Mouse (Mus musculus) heart, postnatal 0 days (tissue): Measurements from ENCODE around the gene Vangl2. TPM values are rescaled to one million over a fixed set of nuclear protein-coding genes. Genes with fewer than 3 reads are reported as not detected.
A peak's percentile ranks its signal among the peaks of the same experiment; 100 is the strongest.

ENCODE experiments used
- ATAC-seq: fragments of 200-750 bp; cut with Nextera tagmentation; 2 replicates; pipeline ENCODE4 v1.8.0; 2017; ENCODE audit warnings: low read depth, moderate number of reproducible peaks, moderate library complexity; ENCODE audit not compliant: insufficient read depth
- DNase-seq: peaks from one replicate; pipeline ENCODE4 v3.0.0-alpha.2; 2016; ENCODE audit warnings: low spot score
- H3K27ac ChIP-seq: fragments of 300-500 bp; sonication (generic); 2 replicates; pipeline ENCODE4 v1.5.1; 2014; ENCODE audit warnings: low read depth, mild to moderate bottlenecking
- H3K27me3 ChIP-seq: fragments of 300-500 bp; sonication (generic); 2 replicates; pipeline ENCODE4 v1.6.1; 2014; ENCODE audit warnings: low read length, mixed read lengths; ENCODE audit not compliant: control insufficient read depth, insufficient read depth
- H3K36me3 ChIP-seq: fragments of 300-500 bp; sonication (generic); replicated peaks from 2 replicates; pipeline ENCODE4 v1.6.1; 2014; ENCODE audit warnings: low read length, mixed read lengths; ENCODE audit not compliant: control insufficient read depth, insufficient read depth
- H3K4me1 ChIP-seq: fragments of 300-500 bp; sonication (generic); 2 replicates; pipeline ENCODE4 v1.6.1; 2014; ENCODE audit warnings: antibody characterized with exemption; ENCODE audit not compliant: control insufficient read depth, insufficient read depth
- H3K4me2 ChIP-seq: fragments of 300-500 bp; sonication (generic); 2 replicates; pipeline ENCODE4 v1.6.1; 2014; ENCODE audit warnings: low read depth, mild to moderate bottlenecking, low read length, moderate library complexity
- H3K4me3 ChIP-seq: fragments of 300-500 bp; sonication (generic); 2 replicates; pipeline ENCODE4 v1.5.1; 2014; ENCODE audit warnings: low read depth, low read length
- H3K9ac ChIP-seq: fragments of 300-500 bp; sonication (generic); replicated peaks from 2 replicates; pipeline ENCODE4 v1.6.1; 2014; ENCODE audit warnings: low read depth, low read length, mixed read lengths
- H3K9me3 ChIP-seq: fragments of 300-500 bp; sonication (generic); replicated peaks from 2 replicates; pipeline ENCODE4 v1.6.1; 2016; ENCODE audit warnings: low read length; ENCODE audit not compliant: control insufficient read depth
- CTCF ChIP-seq: IDR thresholded peaks from 2 replicates; pipeline ENCODE4 v1.5.1; 2016; ENCODE audit warnings: antibody characterized with exemption, control low read depth, low read depth
- EP300 ChIP-seq: IDR thresholded peaks from 2 replicates; pipeline ENCODE4 v1.6.1; 2016; ENCODE audit warnings: antibody characterized with exemption, low read depth
- WGBS: fragments of 180-500 bp; shearing (Covaris S2); extraction: QIAGEN DNeasy Blood & Tissue Kit; methylation state at CpG from one replicate; pipeline ENCODE4 v1.1.7; 2014; 5-methylcytosine and 5-hydroxymethylcytosine counted together
- polyA plus RNA-seq: library from polyadenylated mRNA; unstranded; fragments of >200 nt; fragmentation: Nextera tagmentation; extraction: Ambion mirVana; gene quantifications from 2 replicates; pipeline ENCODE4 v1.2.1, GENCODE M21; 2015
- total RNA-seq: library from RNA; depleted of rRNA; stranded (reverse); fragments of >200 nt; gene quantifications from 2 replicates; pipeline ENCODE4 v1.2.3, GENCODE M21; 2014; ENCODE audit warnings: low replicate concordance

The Vangl2 gene
- total and polyA plus RNA-seq, 2 experiments from 2014 or later: 5.2 to 11.2 TPM

DNA sequence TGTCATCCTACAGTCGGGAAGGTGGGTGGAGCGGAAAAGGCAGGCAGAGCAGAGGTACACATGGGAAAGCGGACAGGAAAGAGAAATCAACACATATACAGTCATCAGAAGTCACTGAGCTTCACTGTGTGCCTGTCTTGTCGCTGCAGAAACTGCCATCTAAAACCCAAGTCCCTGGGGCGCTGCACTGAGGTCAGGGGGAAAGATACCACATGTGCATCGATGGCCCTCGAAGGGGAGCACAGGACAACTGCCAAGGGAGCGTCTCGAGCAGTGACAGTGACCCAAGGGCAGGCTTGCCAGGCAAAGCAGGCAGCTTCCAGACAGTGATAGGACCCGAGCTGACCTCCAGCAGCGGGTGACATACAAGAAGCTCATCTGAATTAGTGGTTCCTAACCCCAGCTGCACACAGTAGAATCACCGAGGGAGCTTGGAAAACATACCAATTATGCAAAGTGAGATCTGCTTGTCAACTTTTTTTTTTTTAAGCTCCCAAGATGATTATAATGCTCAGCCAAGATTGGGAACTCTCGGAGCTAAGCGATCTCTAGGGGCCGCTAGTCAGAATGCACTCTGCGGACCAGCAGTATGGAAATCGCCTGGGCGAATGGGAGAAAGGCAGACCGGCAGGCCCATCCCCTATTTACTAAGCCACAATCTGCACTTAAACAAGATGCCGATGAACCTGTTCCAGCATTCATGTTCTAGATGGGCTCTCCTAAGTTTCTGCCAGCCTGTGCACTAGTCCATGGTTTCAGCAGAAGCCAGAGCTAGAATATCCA lies 18.0 kb downstream of the Vangl2 start:
- 92% methylated on average over 20 of the region's 20 CpGs for WGBS
- TF ChIP-seq EP300: no peak
- TF ChIP-seq CTCF: no peak
- Histone ChIP-seq H3K9ac (no peak overlapping the region), H3K27me3 (no peaks in the 10 kb centered on the region), H3K9me3 (no peaks in the 10 kb centered on the region), H3K4me1 (no peaks in the 10 kb centered on the region), H3K4me2 (no peak overlapping the region), H3K27ac (no peak overlapping the region), H3K4me3 (no peak overlapping the region), H3K36me3 (peaks cover 42% of the 10 kb centered on the region)
- ATAC-seq (no peak), DNase-seq (no peak)

DNA sequence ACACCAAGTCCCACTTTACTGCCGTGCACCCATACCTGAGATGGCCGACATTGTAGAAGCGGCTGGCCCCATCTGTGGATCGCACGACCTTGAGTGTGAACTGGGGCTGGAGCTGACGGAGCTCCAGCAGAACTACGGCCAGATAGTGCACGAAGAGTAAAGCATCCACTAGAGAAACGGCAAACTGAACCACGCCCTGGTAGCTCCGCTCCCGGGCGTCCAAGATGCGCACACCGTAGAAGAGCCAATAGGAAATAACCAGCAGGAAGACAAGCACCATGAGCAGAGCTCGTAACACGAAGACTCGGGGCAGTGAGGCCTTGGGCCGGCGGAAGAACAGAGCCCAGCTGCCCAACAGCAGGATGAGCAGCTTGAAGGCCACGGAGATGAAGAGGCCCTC lies 18.8 kb downstream of the Vangl2 start:
- Histone ChIP-seq H3K36me3 (peaks cover 50% of the 10 kb centered on the region), H3K9ac (no peak overlapping the region), H3K4me1 (no peaks in the 10 kb centered on the region), H3K4me3 (no peak overlapping the region), H3K9me3 (no peaks in the 10 kb centered on the region), H3K4me2 (no peak overlapping the region), H3K27me3 (no peaks in the 10 kb centered on the region), H3K27ac (no peak overlapping the region)
- ATAC-seq: no peak
- TF ChIP-seq EP300 (no peak), CTCF (no peak)
- DNase-seq: no peak
- 93% methylated on average over 21 of the region's 21 CpGs for WGBS

DNA sequence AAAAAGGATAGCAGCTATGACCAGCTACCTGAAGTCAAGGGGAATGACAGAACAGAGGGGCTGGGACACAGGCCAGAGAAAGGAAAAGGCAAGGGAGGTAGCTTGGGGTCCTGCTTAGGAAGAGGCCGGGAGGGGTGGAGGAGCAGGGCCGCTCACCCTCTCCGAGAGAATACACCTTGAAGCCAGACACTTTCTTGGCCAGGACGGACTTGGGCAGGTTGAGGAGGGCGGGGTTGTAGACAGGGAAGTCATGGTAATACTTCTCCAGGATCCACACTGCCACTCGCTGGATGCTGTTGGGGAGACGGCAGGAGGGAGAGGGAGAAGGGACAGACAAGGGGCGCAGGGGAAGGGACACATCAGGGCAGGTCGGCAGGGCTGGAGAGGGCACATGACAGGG lies 19.9 kb downstream of the Vangl2 start:
- peaks cover 57% of the 10 kb centered on the region for H3K36me3 ChIP-seq
- no peak for DNase-seq
- no peaks in the 10 kb centered on the region for H3K27me3 ChIP-seq
- H3K9ac ChIP-seq: no peak overlapping the region
- no peaks in the 10 kb centered on the region for H3K4me1 ChIP-seq
- TF ChIP-seq EP300: no peak
- no peak for TF ChIP-seq CTCF
- 84% methylated on average over 9 of the region's 9 CpGs for WGBS
- H3K4me2 ChIP-seq: no peak overlapping the region
- H3K4me3 ChIP-seq: no peak overlapping the region
- ATAC-seq: no peak
- no peaks in the 10 kb centered on the region for H3K9me3 ChIP-seq
- no peak overlapping the region for H3K27ac ChIP-seq

DNA sequence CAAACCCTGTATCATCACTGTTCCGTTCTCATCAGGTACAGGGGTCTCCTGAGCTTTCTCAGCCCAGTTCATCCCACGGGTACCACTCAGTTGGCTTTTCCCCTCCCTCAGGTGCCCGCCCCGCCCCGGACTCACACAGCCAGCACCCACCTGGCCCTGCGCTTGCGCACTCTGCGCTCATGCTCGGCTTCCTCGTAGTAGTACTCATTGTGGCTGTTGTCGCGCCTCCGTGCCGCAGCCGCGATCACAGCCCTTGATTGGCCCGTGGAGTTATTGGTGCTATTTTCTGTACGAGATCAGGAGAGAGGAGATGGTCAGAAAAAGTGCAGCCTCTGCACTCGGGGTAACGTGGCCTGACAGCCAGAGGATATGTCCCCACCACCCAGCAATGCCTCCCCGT lies 20.5 kb downstream of the Vangl2 start:
- no peaks in the 10 kb centered on the region for H3K4me1 ChIP-seq
- no peaks in the 10 kb centered on the region for H3K9me3 ChIP-seq
- no peak overlapping the region for H3K27ac ChIP-seq
- H3K9ac ChIP-seq: no peak overlapping the region
- H3K27me3 ChIP-seq: no peaks in the 10 kb centered on the region
- DNase-seq (no peak), ATAC-seq (no peak)
- H3K4me2 ChIP-seq: no peak overlapping the region
- whole genome bisulfite sequencing: 93% methylated on average over 21 of the region's 21 CpGs
- peaks cover 57% of the 10 kb centered on the region for H3K36me3 ChIP-seq
- H3K4me3 ChIP-seq: no peak overlapping the region
- TF ChIP-seq EP300 (no peak), CTCF (no peak)

DNA sequence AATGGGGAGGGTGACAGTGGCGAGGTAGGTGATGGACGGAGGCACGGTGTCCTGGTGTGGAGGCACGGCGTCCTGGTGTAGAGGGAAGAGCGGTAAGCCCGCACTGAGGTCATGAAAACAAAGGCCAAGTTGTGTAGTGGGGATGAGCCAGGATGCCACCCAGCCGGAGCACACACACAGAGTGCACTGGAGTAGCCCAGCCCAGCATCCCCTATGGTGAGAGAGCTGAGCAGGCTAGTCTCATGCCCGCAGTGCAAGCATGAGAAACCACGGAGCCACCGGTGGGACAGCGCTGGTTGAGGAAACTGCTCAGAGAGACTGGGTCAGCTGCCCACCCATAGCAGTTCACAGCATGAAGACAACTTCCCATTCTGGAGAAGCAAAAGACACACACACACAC lies 26.6 kb downstream of the Vangl2 start:
- Histone ChIP-seq H3K27me3 (no peaks in the 10 kb centered on the region), H3K4me2 (no peak overlapping the region), H3K36me3 (peaks cover 27% of the 10 kb centered on the region), H3K4me1 (no peaks in the 10 kb centered on the region), H3K27ac (no peak overlapping the region), H3K9me3 (no peaks in the 10 kb centered on the region), H3K9ac (no peak overlapping the region), H3K4me3 (no peak overlapping the region)
- DNase-seq (no peak), ATAC-seq (no peak)
- WGBS: 64% methylated on average over 12 of the region's 12 CpGs
- TF ChIP-seq EP300: no peak
- TF ChIP-seq CTCF: no peak

DNA sequence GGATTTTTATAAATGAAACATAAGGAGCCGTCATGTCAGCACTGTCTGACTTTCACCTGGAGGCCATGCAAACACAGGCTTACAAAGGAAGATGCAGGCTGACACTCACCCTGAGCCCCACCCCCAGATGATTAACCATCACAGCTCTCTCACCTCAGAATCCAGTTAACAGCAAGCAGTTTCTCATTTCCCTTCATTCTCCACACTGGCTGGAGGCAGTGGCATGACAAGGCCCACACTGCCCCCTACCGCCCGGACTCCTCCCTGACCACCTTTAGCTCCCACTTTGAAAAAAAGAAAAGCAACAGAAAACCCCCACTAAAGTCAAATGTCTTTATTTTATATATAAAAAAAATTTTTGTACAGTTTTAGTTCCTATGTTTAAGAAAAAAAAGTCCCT lies 27.6 kb downstream of the Vangl2 start:
- H3K4me3 ChIP-seq: no peak overlapping the region
- H3K36me3 ChIP-seq: peaks cover 19% of the 10 kb centered on the region
- H3K4me2 ChIP-seq: no peak overlapping the region
- 42% methylated on average over 3 of the region's 3 CpGs for WGBS
- no peaks in the 10 kb centered on the region for H3K4me1 ChIP-seq
- TF ChIP-seq EP300 (no peak), CTCF (peak; percentile 62)
- no peaks in the 10 kb centered on the region for H3K27me3 ChIP-seq
- no peaks in the 10 kb centered on the region for H3K9me3 ChIP-seq
- peak; percentile 60; the same call in 1 of the 2 replicates for ATAC-seq
- H3K27ac ChIP-seq: no peak overlapping the region
- DNase-seq: peak; percentile 71
- no peak overlapping the region for H3K9ac ChIP-seq
